Mouse (Mus musculus) heart, embryonic 12.5 days (tissue): ENCODE data around the gene Ppt2. TPM values are rescaled to one million over a fixed set of nuclear protein-coding genes. Genes with fewer than 3 reads are reported as not detected.
A peak's percentile ranks its signal among the peaks of the same experiment; 100 is the strongest.

Experiments used
- ATAC-seq: fragments of 200-750 bp; cut with Nextera tagmentation; 2 replicates; pipeline ENCODE4 v1.8.0; 2017; ENCODE audit warnings: moderate TSS enrichment, moderate library complexity; ENCODE audit not compliant: insufficient number of reproducible peaks, low FRiP score
- H3K27ac ChIP-seq: fragments of 300-500 bp; sonication (generic); 2 replicates; pipeline ENCODE4 v1.5.1; 2016; ENCODE audit warnings: mild to moderate bottlenecking, moderate library complexity; ENCODE audit not compliant: poor library complexity, severe bottlenecking
- H3K27me3 ChIP-seq: fragments of 300-500 bp; sonication (generic); replicated peaks from 2 replicates; pipeline ENCODE4 v1.6.1; 2016; ENCODE audit warnings: mild to moderate bottlenecking, moderate library complexity
- H3K36me3 ChIP-seq: fragments of 300-500 bp; sonication (generic); 2 replicates; pipeline ENCODE4 v1.6.1; 2016; ENCODE audit warnings: mild to moderate bottlenecking, moderate library complexity
- H3K4me1 ChIP-seq: fragments of 300-500 bp; sonication (generic); replicated peaks from 2 replicates; pipeline ENCODE4 v1.6.1; 2016; ENCODE audit warnings: mild to moderate bottlenecking
- H3K4me2 ChIP-seq: fragments of 300-500 bp; sonication (generic); 2 replicates; pipeline ENCODE4 v1.6.1; 2016; ENCODE audit warnings: mild to moderate bottlenecking, moderate library complexity
- H3K4me3 ChIP-seq: fragments of 300-500 bp; sonication (generic); 2 replicates; pipeline ENCODE4 v1.5.1; 2016; ENCODE audit warnings: mild to moderate bottlenecking
- H3K9ac ChIP-seq: fragments of 300-500 bp; sonication (generic); 2 replicates; pipeline ENCODE4 v1.6.1; 2016; ENCODE audit warnings: mild to moderate bottlenecking, moderate library complexity
- H3K9me3 ChIP-seq: fragments of 300-500 bp; sonication (generic); replicated peaks from 2 replicates; pipeline ENCODE4 v1.6.1; 2016; ENCODE audit warnings: mild to moderate bottlenecking, moderate library complexity
- WGBS: fragments of 180-500 bp; shearing (Covaris S2); methylation state at CpG from one replicate; pipeline ENCODE4 v1.1.7; 2016; 5-methylcytosine and 5-hydroxymethylcytosine counted together
- polyA plus RNA-seq: library from polyadenylated mRNA; unstranded; fragments of >200 nt; fragmentation: Nextera tagmentation; extraction: Ambion mirVana; gene quantifications from 2 replicates; pipeline ENCODE4 v1.2.1, GENCODE M21; 2016

Ppt2 gene
- polyA plus RNA-seq, 1 experiment from 2014 or later, result 28.9 TPM

DNA sequence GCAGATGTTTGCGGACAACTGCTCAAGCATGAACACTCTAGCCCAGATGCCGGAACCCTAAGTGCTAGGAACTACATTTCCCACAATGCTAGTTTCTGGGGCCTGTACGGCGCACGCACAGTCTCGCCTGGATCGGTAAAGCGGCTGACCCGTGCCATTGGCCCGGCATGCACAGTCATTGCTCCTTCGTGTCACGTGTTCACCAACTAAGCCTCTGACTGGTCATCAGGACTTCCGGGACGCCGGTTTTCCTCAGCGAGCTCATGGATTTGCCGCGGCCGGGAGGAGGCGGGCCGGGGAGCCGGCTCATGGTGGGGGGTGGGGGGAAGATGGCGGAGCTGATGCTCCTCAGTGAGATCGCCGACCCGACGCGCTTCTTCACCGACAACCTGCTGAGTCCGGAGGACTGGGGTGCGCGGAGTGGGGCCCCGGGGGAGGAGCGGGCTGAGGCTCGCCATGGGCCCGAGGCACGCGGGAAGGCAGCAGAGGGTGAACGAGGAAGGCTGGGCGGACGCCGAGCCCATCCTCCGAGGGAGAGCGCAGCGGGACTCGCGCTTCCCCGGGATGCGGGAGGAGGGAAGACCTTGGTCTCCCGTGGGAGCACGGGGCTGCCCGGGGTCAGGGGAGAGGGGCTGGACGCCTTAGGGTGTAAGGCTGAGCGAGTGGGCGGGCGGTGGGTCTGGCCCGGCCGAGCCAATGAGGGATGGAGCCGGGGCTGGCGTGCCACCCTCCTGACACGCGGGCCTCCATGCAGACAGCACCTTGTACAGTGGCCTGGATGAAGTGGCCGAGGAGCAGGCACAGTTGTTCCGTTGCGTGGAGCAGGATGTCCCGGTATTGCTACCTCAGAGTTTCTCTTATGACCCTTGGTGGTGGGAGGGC, 18.8 kb upstream of the Ppt2 start, which contains the start of gene Atf6b:
TSS of gene Atf6b (plus strand) at position 241 of the 882 bp plus-strand sequence.
- Histone ChIP-seq H3K27ac (peak within 1 kb of the TSS; percentile 35; the same call in 1 of the 2 replicates), H3K9me3 (no peaks in the 10 kb centered on the region), H3K9ac (peak within 1 kb of the TSS; percentile 94), H3K4me2 (peak within 1 kb of the TSS; percentile 92), H3K4me1 (peaks cover 26% of the 10 kb centered on the region), H3K27me3 (no peaks in the 10 kb centered on the region), H3K4me3 (peak within 1 kb of the TSS; percentile 96), H3K36me3 (peaks cover 39% of the 10 kb centered on the region)
- ATAC-seq, result peak; percentile 97
- under 1% methylated on average over 66 of the region's 66 CpGs for WGBS

DNA sequence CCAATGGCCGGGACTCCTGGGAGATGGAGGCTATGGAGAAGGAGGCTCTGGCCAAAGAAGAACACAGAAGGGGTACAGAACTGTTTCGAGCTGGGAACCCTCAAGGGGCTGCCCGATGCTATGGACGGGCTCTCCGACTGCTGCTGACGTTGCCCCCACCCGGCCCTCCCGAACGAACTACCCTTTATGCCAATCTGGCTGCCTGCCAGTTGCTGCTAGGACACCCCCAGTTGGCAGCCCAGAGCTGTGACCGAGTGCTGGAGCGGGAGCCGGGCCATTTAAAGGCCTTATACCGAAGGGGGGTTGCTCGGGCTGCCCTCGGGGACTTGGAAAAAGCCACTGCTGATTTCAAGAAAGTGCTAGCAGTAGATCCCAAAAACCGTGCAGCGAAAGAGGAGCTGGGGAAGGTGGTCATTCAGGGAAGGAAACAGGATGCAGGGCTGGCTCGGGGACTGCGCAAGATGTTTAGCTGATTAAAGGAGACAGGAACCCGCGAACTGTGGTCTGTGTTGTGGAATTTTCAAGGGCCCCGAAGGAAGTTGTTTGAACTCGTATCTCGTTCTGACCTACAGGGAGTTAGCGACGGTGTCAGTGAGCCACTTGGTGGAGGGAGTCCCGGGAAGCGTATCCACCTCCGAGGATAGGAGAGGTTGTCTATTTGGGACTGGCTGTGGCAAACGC, 17.7 kb upstream of the Ppt2 start:
- Histone ChIP-seq H3K36me3 (peaks cover 27% of the 10 kb centered on the region), H3K4me1 (peaks cover 32% of the 10 kb centered on the region), H3K9me3 (no peaks in the 10 kb centered on the region), H3K27ac (0 out of 2 replicates have a peak overlapping the region, but pooled peaks have one; percentile 2), H3K27me3 (no peaks in the 10 kb centered on the region), H3K9ac (no peak overlapping the region), H3K4me3 (peak overlapping the region; percentile 96; the same call in 1 of the 2 replicates), H3K4me2 (peak overlapping the region; percentile 92)
- ATAC-seq, result no peak
- 78% methylated on average over 30 of the region's 30 CpGs for WGBS

DNA sequence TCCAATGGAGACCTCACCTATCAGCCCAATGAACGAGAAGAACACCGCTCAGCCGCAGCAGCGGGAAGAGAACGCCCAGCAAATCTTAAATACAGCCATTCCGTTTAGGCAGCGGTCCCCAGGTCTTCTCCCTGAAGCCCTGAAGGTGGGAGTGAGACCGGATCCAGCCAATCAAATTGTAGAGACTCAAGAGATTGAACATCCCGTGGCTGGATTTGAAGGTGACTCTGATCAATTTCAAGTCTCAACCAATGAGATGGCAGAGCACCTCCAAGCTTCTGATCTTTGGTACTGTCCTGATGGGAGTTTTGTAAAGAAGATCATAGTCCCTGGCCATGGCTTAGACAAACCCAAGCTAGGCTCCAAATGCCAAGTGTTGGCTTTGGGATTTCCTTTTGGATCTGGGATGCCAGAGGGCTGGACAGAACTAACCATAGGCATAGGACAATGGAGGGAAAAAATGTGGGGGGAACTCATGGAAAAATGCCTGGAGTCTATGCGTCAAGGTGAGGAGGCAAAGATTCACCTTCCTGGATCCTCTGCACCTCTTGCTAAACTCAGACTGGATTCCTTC, 17.0 kb upstream of the Ppt2 start:
- 45% methylated on average over 10 of the region's 10 CpGs for WGBS
- Histone ChIP-seq H3K27ac (peak overlapping the region; percentile 71; the same call in 1 of the 2 replicates), H3K4me1 (peaks cover 38% of the 10 kb centered on the region), H3K4me2 (peak overlapping the region; percentile 92), H3K9me3 (no peaks in the 10 kb centered on the region), H3K27me3 (no peaks in the 10 kb centered on the region), H3K36me3 (peaks cover 20% of the 10 kb centered on the region), H3K9ac (peak overlapping the region; percentile 78), H3K4me3 (peak overlapping the region; percentile 69)
- no peak for ATAC-seq

DNA sequence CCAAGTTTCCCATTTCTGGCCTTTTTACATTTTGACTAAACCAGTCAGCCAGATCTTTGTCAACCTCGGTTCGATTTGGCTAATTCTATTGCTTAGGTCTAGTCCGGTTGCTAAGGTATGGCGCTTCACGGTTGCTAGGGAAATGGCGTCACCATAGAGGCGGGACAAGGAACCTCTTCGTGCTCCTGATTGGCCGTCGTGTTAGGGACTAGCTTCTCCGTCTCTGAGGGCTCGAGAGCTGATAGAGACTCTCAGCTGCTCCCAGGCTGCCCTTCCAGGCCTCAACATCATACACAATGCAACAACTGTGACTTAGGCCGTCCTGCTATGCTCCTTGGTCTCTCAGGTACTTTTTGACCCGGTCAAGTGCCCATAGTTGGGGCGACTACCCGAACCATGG, 16.3 kb upstream of the Ppt2 start, which contains the start of gene Fkbpl:
TSS of gene Fkbpl (plus strand) at position 157 of the 400 bp plus-strand sequence.
- peak; percentile 78 for ATAC-seq
- 1% methylated on average over 16 of the region's 16 CpGs for WGBS

DNA sequence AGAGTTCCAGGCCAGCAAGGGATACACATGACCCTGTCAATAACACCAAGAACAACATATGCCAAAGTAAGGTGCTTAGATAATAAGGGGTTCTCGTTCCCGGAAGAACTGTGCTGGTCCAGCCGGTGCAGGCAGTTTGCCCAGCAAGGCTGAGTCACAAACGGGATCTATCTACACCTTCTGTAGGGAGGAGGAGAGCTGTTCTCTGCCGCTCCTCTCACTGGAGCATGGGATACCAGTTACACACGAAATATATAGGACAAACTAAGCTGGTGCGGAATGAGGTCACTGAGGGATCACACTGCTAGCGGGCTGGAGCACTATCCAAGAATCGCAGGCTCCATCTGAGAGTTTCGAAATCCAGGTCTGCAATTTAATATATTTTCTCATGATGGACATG, 15.6 kb upstream of the Ppt2 start:
- no peaks in the 10 kb centered on the region for H3K9me3 ChIP-seq
- 78% methylated on average over 10 of the region's 10 CpGs for WGBS
- H3K4me3 ChIP-seq, result no peak overlapping the region
- no peak for ATAC-seq
- H3K4me1 ChIP-seq, result peaks cover 38% of the 10 kb centered on the region
- no peaks in the 10 kb centered on the region for H3K27me3 ChIP-seq
- no peak overlapping the region for H3K9ac ChIP-seq
- H3K36me3 ChIP-seq, result peaks cover 6% of the 10 kb centered on the region; the same call in 1 of the 2 replicates
- 0 out of 2 replicates have a peak overlapping the region, but pooled peaks have one; percentile 92 for H3K4me2 ChIP-seq
- H3K27ac ChIP-seq, result no peak overlapping the region

More for the DNA sequence above, 16.3 kb upstream of the Ppt2 start, which contains the start of gene Fkbpl:
- H3K9me3 ChIP-seq, result no peaks in the 10 kb centered on the region
- peaks cover 13% of the 10 kb centered on the region; the same call in 1 of the 2 replicates for H3K36me3 ChIP-seq
- peaks cover 38% of the 10 kb centered on the region for H3K4me1 ChIP-seq
- peak within 1 kb of the TSS; percentile 69 for H3K4me3 ChIP-seq
- no peaks in the 10 kb centered on the region for H3K27me3 ChIP-seq
- H3K27ac ChIP-seq, result peak within 1 kb of the TSS; percentile 71
- peak within 1 kb of the TSS; percentile 92 for H3K4me2 ChIP-seq
- peak within 1 kb of the TSS; percentile 78 for H3K9ac ChIP-seq

DNA sequence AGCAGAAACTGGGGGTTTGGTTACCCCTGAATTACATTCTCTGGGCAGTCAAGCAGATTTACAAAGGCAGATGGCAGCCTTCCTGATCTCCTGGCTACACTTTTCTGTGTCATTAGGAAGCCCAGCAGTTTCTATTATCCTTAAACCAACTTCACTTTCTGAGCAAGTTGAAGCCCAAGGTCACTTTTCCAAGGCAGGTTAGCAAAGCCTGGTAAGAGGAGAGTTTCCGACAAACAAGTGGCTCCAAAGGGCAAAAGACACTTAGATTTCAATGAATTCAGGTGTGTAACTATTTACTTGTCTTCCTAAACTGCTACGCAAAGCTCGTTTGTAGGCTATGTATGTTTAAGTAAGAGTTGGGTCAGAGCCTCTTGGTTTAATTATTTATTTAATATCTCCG, 15.1 kb upstream of the Ppt2 start:
- Histone ChIP-seq H3K9ac (no peak overlapping the region), H3K27ac (no peak overlapping the region), H3K27me3 (no peaks in the 10 kb centered on the region), H3K36me3 (peaks cover 5% of the 10 kb centered on the region; the same call in 1 of the 2 replicates), H3K4me1 (peaks cover 38% of the 10 kb centered on the region), H3K9me3 (no peaks in the 10 kb centered on the region), H3K4me3 (no peak overlapping the region), H3K4me2 (no peak overlapping the region)
- whole genome bisulfite sequencing, result 89% methylated on average over 4 of the region's 4 CpGs
- no peak for ATAC-seq

DNA sequence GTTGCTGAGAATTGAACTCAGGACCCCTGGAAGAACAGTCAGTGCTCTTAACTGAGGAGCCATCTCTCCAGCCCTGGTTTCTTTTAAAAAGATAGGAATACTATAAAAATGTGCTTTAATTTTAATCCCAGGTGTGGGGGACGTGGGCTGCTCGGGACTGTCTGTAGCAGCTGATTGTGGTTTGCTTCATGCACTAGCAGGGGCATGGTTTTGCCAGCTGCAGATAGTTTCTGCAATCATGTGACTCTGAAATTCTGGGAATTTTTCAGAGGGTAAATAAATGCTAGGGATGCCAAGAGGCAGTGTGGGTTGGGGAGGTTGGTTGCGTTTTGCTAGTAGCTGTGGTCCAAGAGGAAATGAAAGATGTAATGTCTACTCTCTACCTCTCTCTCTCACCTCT, 13.6 kb upstream of the Ppt2 start:
- Histone ChIP-seq H3K4me2 (no peak overlapping the region), H3K4me3 (no peak overlapping the region), H3K27ac (no peak overlapping the region), H3K9ac (no peak overlapping the region), H3K36me3 (peaks cover 5% of the 10 kb centered on the region; the same call in 1 of the 2 replicates), H3K9me3 (no peaks in the 10 kb centered on the region), H3K4me1 (peaks cover 29% of the 10 kb centered on the region), H3K27me3 (peaks cover 8% of the 10 kb centered on the region; the same call in 1 of the 2 replicates)
- ATAC-seq, result no peak
- 76% methylated on average over 3 of the region's 3 CpGs for WGBS

DNA sequence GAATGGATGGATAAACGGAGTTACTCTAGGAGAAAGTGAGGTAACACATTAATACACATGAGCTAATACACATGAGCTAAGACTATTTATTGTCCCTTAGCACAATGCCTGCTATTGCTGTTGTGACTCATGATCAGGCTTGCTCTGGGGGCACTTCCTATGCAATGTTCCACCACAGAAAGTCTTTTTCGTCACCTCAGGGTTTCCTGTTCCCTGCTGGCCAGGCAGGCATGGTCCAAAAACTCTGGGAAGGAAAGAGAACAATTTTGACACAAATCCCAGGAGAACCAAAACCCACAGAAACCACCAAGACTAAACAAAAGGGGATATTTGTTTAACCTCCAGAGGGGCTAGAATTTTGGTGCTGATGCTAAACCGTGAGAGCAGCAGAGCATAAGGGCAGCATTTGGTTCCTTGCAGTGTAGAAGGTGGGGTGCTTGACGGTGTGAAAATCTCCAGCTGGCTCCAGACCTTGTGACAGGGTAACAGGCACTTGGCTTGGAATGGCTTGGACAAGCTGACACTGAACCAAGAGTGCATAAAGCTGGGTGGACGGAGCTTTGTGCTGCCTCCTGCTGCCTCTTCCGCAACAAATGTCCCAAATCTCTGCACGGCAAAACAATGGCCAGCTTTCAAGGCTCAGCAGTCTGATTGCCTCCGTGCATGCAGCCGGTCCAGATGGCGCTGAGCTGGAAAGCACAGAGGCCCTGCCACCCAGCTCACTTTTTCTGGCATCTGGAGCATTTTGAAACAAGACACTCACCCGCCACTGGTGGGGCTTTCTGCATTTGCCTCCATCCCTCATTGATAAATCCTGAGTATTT, 12.7 kb upstream of the Ppt2 start:
- ATAC-seq, result no peak
- Histone ChIP-seq H3K4me1 (peaks cover 22% of the 10 kb centered on the region), H3K27ac (peak overlapping the region; percentile 71), H3K9me3 (no peaks in the 10 kb centered on the region), H3K4me2 (peak overlapping the region; percentile 18; the same call in 1 of the 2 replicates), H3K36me3 (peaks cover 4% of the 10 kb centered on the region; the same call in 1 of the 2 replicates), H3K4me3 (no peak overlapping the region), H3K9ac (0 out of 2 replicates have a peak overlapping the region, but pooled peaks have one; percentile 30), H3K27me3 (peaks cover 9% of the 10 kb centered on the region; the same call in 1 of the 2 replicates)
- 17% methylated on average over 11 of the region's 11 CpGs for WGBS

DNA sequence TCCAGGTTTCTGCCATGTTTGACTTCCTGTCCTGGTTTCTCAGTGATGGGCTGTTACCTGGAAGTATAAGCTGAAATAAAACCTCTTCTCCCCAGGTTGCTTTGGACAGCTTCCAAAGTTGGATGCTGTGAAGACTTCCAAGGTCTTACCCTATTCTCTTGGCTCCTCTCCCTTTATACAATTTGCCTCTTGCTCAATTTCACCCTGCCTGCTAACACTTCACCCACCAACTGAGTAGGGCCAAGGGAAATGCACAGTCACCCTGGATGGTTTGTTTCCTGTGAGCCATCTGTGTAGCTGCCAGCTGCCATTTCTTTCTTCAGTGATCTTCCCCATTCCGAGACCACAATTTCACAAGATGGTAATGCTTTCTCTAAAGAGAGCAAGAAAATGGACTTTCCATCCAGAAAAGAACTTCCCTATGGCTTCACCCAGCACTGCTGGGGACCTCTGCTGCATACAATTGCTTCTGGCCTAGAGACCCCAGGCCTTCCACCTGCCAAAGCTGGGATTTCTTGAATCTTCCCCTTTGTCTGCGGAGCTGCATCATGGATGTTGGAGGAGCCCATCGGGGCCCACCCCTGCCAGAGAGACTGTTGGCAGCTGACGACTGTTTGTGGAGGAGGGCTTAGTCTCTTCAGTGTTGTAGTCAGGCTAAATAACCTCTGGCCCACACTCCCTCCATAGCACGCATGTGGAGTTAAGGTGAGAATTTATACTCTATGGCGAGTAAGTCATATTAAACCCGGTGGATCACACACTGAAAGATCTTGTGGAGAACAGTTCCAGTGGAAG, 11.3 kb upstream of the Ppt2 start:
- WGBS, result 74% methylated on average over 7 of the region's 7 CpGs

More for the DNA sequence above, 11.3 kb upstream of the Ppt2 start:
- H3K9me3 ChIP-seq, result no peaks in the 10 kb centered on the region
- H3K9ac ChIP-seq, result no peak overlapping the region
- H3K4me3 ChIP-seq, result no peak overlapping the region
- peaks cover 12% of the 10 kb centered on the region for H3K4me1 ChIP-seq
- no peak overlapping the region for H3K4me2 ChIP-seq
- no peak for ATAC-seq
- H3K27ac ChIP-seq, result no peak overlapping the region
- H3K27me3 ChIP-seq, result peaks cover 9% of the 10 kb centered on the region; the same call in 1 of the 2 replicates
- H3K36me3 ChIP-seq, result no peaks in the 10 kb centered on the region
